8 mouse cellular contexts compared by ENCODE assay signal in the genomic region with DNA sequence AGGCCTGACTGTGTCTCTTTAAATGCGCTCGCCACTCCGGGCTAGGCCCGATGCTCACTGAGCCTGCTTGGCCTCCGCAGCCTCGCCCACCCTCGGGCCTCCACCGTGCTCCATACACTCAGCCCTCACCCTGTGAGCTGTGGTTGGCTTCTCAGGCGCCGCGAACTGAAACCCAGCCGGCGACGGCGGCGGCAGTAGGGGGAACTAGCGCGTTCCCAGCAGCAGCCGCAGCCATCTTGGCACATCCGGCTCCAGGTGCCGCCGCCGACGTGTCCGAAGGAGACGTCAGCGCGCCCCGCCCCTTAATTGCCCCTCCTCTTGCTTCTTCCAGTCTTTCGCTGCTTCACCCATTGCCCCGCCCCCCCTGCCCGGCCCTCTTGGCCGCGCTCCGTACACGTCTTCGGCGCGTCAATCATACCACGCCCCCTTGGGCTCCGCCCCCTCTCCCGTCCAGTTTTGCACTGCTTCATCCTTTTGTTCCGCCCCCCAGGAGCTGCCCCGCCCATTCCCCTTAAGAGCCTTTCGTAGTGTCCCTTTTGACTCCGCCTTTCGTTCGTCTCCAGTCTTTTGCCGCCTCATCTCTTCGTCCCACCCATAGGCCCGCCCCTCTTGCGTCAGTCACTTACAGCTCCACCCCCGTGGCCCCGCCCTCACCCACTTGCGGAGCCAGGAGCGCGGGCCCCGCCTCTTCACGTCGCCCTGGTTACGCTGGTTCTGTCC. TPM values are rescaled to one million over a fixed set of nuclear protein-coding genes. Genes with fewer than 3 reads are reported as not detected.
DNase-seq lines count a peak whose midpoint lies in the region; ATAC-seq lines count a peak whose summit lies in the region.

A gene (minus strand): TSS at position 271 of the 720 bp plus-strand sequence.

- peak within 1 kb of the TSS; percentile 92 for H3K4me2 ChIP-seq in heart, embryonic 14.5 days (ENCODE audit: low read length)
- peak within 1 kb of the TSS; percentile 98 for H3K4me2 ChIP-seq in liver, embryonic 13.5 days
- peak within 1 kb of the TSS; percentile 65 for H3K4me2 ChIP-seq in stomach, embryonic 16.5 days (ENCODE audit: low read depth, low read length)

- peak; percentile 100 for DNase-seq in c-Kit-negative CD71-positive TER-119-positive erythroid progenitor cells, embryonic 14.5 days (ENCODE audit: low read depth, low spot score)
- peak; percentile 99 for DNase-seq in fibroblast of lung, adult 2 months (ENCODE audit: low read depth)
- DNase-seq in kidney, postnatal 14 days, result peak; percentile 100
- DNase-seq in liver, embryonic 13.5 days, result peak; percentile 99
- DNase-seq in neural tube, embryonic 10.5 days (ENCODE audit: extremely low spot score, low spot score), result peak; percentile 100

- no peaks in the 10 kb centered on the region for H3K9me3 ChIP-seq in heart, embryonic 14.5 days (ENCODE audit: control insufficient read depth, low read length)
- no peaks in the 10 kb centered on the region for H3K9me3 ChIP-seq in liver, embryonic 13.5 days (replicated peaks)
- H3K9me3 ChIP-seq in stomach, embryonic 16.5 days (replicated peaks; ENCODE audit: control insufficient read depth, low read length), result no peaks in the 10 kb centered on the region

- peaks cover 19% of the 10 kb centered on the region for H3K36me3 ChIP-seq in heart, embryonic 14.5 days (ENCODE audit: control insufficient read depth, insufficient read depth, low read length)
- H3K36me3 ChIP-seq in liver, embryonic 13.5 days, result peaks cover 19% of the 10 kb centered on the region
- H3K36me3 ChIP-seq in stomach, embryonic 16.5 days (ENCODE audit: control insufficient read depth, insufficient read depth, low read length), result no peaks in the 10 kb centered on the region

- H3K4me1 ChIP-seq in heart, embryonic 14.5 days (ENCODE audit: control insufficient read depth in 2 of 2, insufficient read depth in 2 of 2, low read length in 2 of 2), result peaks cover 8 to 35% of the 10 kb centered on the region in 2 experiments
- H3K4me1 ChIP-seq in liver, embryonic 13.5 days (replicated peaks), result peaks cover 42% of the 10 kb centered on the region
- H3K4me1 ChIP-seq in stomach, embryonic 16.5 days (ENCODE audit: control insufficient read depth, insufficient read depth, low read length), result peaks cover 21% of the 10 kb centered on the region

- H3K9ac ChIP-seq in heart, embryonic 14.5 days (ENCODE audit: low read length), result peak within 1 kb of the TSS; percentile 91
- peak within 1 kb of the TSS; percentile 89 for H3K9ac ChIP-seq in liver, embryonic 13.5 days
- peak within 1 kb of the TSS; percentile 91 for H3K9ac ChIP-seq in stomach, embryonic 16.5 days (ENCODE audit: low read length)

- under 1% methylated on average over 59 of the region's 61 CpGs for WGBS in heart, embryonic 14.5 days
- 1% methylated on average over 57 of the region's 61 CpGs for WGBS in liver, embryonic 13.5 days (ENCODE audit: insufficient replicate concordance)
- under 1% methylated on average over 61 of the region's 61 CpGs for WGBS in stomach, embryonic 16.5 days

- no peaks in the 10 kb centered on the region for H3K27me3 ChIP-seq in heart, embryonic 14.5 days (ENCODE audit: control insufficient read depth, insufficient read depth, low read length)
- no peaks in the 10 kb centered on the region for H3K27me3 ChIP-seq in liver, embryonic 13.5 days
- H3K27me3 ChIP-seq in stomach, embryonic 16.5 days (ENCODE audit: control insufficient read depth, insufficient read depth, low read length), result no peaks in the 10 kb centered on the region

- ATAC-seq in CD4-positive, CD25-positive, alpha-beta regulatory T cell, adult 4 months, result peak; percentile 85
- ATAC-seq in heart, embryonic 14.5 days (ENCODE audit: insufficient number of reproducible peaks, insufficient read depth, low FRiP score, low read depth), result peak; percentile 92
- ATAC-seq in liver, embryonic 13.5 days (ENCODE audit: low read depth), result peak; percentile 90
- ATAC-seq in stomach, embryonic 16.5 days (ENCODE audit: insufficient read depth, low FRiP score), result peak; percentile 94

- peak within 1 kb of the TSS; percentile 88 to 95 for H3K4me3 ChIP-seq in heart, embryonic 14.5 days (ENCODE audit: control insufficient read depth in 1 of 2, insufficient read depth in 1 of 2, low read depth in 1 of 2, low read length in 2 of 2)
- H3K4me3 ChIP-seq in liver, embryonic 13.5 days (replicated peaks), result peak within 1 kb of the TSS; percentile 88
- peak within 1 kb of the TSS; percentile 93 for H3K4me3 ChIP-seq in stomach, embryonic 16.5 days (replicated peaks; ENCODE audit: low read length)

- H3K27ac ChIP-seq in heart, embryonic 14.5 days (replicated peaks in 1 of 2; ENCODE audit: control insufficient read depth in 1 of 2, insufficient read depth in 1 of 2, low read depth in 2 of 2, low read length in 2 of 2), result peak within 1 kb of the TSS; percentile 96 to 99
- peak within 1 kb of the TSS; percentile 86 for H3K27ac ChIP-seq in liver, embryonic 13.5 days
- peak within 1 kb of the TSS; percentile 95 for H3K27ac ChIP-seq in stomach, embryonic 16.5 days (ENCODE audit: low read length)

RNA-seq across cellular contexts. Expression of the gene that starts here (rescaled TPM):
- polyA plus RNA-seq in CD4-positive, CD25-positive, alpha-beta regulatory T cell, adult 4 months (2017; shearing (Covaris generic)), result 10 to 100 TPM; 24.8 to 31.7 TPM
- polyA plus RNA-seq in heart, embryonic 14.5 days (2014; fragmentation: Nextera tagmentation; extraction: Ambion mirVana), result 19.4 TPM in 2 replicates
- polyA plus RNA-seq in liver, embryonic 13.5 days (2015; fragmentation: Nextera tagmentation; extraction: Ambion mirVana), result 6.9 and 8.5 TPM in 2 replicates
- 28.2 and 31.5 TPM in 2 replicates for polyA plus RNA-seq in stomach, embryonic 16.5 days (2015; fragmentation: Nextera tagmentation; extraction: Ambion mirVana)

Comparison
In these comparisons a context has a peak if more than half of its experiments do, and no peak if none do; other contexts are left out.
1. Peak in every context shown above with its lines: DNase-seq, ATAC-seq, H3K4me3 ChIP-seq and H3K27ac ChIP-seq.